Mouse (Mus musculus) right cerebral cortex, postnatal 25 days (tissue): ENCODE measurements around the gene Tprg.

Source experiments
- DNase-seq: peaks from one replicate; pipeline ENCODE4 v3.0.0; 2022

Gene Tprg

GRCm38 (mm10) chr16:25286517-25286916 lies at the start of gene Tprg:
Gene Tprg, plus strand, starts transcription at chr16:25286817.
- no peak for DNase-seq

GRCm38 (mm10) chr16:25238274-25239050 lies 48.2 kb upstream of the Tprg start:
- DNase-seq, result no peak

- DNase-seq, result no peak
Observed at GRCm38 (mm10) chr16:25248889-25249288, 37.7 kb upstream of the Tprg start.

DNA sequence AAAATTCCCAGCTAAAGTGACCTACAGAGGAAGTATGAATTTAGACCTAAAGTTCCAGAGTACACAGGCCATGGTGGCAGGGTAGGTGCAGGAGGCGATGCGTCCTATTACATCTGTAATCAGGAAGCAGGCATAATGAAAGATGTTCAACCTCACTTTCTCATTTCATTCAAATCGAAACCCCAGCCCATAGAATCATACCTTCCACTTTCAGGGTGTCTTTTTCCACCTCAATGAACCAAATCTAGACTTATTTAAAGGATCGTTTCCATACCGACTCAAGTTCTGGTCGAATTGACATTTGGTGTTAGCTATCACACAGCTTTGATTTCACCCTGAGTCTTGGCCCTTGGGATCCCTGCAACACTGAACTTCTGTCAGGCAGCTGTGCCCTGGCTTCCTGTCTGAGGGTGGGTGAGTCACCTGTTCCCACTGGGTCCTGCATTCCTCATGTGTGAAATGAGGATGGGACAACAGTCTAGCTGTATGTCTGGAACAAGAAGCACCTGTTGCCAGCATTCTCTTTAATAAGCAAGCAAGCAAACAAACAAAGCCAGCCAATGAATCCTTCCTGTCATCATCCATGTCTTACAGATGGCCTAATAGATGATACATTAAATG lies 36.4 kb upstream of the Tprg start:
- DNase-seq, result no peak

DNA sequence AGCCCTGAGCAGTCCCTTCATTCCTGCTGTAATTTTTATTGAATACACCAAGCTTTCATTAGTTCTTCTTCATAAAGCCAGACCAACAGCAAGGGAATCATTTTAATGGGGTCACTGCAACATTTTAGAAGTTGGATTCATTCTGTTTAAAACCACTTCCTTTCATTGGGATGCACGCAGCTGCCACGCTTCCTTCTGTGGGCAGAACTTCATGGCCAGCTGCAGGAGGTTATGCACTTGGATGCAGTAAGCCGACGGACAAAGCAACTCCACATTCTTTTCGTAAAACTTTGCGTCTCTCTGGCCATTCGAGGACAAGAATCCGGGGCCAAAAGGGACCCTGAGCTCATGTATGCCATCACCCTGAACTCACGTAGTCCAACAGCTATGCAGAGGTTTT lies 35.5 kb upstream of the Tprg start:
- no peak for DNase-seq

- DNase-seq, result no peak
Observed at GRCm38 (mm10) chr16:25254646-25255045, 32.0 kb upstream of the Tprg start.

DNA sequence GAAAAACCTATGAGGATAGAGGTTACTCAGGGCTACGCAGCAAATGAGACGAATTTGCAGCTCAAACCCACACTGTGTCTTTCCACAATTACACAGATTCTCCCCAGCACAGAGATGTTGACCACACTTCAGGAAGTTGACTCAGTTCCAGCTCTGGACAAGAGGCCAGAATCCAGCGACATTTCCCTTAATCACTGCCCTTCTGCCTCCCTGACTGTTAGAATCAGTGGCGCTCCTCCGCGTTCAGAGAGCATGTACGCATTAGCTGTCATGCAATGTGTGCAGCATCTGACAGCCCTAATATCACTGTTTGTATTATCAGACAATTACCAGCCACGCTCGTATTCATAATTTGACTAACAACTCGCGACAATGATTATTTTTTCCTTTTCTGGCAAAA lies 31.4 kb upstream of the Tprg start:
- no peak for DNase-seq

GRCm38 (mm10) chr16:25255603-25256260 lies 30.9 kb upstream of the Tprg start:
- peak; percentile 60 for DNase-seq

DNA sequence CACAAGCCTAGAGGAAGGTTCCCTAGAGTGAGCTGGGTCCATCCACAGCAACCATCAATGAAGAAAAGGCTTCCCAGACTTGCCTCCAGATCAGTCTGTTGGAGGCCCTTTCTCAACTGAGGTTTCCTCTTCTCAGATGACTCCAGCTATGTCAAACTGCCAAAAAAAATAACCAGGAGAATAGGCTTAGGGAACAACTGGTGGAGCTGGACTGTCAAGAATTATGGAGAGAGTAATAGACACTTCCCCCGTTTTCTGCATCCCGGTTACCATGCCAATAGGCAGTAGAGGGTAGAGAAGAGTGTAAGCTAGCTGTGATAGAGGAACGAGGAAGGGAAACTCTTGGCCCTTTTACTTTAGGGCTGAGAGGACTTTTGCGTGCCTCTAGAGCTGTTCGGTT lies 24.3 kb upstream of the Tprg start:
- no peak for DNase-seq

DNA sequence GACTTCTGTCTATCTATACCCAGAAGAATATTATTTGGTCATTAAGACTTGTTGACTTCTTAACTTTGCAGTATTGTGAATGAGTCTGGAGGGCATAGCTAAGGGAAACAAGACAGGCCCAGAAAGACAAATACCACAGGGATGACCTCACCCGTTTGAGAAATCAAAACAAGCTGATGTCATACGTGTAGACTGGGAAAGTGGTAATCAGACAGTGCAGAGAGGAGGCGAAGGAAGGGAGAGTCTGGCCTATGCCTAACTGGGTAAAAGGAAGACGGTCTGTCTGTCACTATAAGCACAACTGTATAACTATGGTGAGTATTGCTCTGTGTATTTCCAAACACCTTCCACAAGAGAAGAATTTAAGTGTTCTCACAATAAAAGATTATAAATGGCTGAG lies 23.7 kb upstream of the Tprg start:
- no peak for DNase-seq

DNA sequence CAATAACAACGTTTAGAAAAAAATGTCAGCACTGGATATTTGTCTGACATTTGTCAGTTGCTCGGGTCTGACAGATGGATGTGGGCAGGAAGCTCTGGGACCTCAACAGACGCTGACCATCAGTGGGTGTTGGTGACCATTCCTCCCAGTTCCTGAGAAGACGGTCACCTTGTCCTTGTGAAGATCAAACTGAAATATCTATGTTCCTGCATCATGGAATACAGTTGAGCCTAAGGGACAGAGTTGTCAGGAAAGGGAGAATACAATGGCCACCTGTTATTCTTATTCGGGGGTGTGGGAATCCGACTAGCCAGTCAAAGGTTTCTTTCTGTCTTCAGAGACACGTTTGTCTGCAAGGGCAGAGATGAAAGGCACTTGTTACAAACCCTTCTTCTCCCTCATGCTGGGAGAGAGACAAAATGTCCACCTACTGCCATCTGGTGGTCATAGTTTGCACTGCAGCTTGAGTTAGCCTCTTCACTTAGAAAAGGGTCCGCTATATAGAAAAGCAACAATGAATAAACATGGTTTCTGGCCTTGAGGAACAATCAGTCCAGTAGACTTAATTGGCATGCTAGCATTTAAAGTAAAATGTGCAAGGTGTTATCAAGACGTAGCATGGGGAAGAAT lies 23.0 kb upstream of the Tprg start:
- peak; percentile 77 for DNase-seq

DNA sequence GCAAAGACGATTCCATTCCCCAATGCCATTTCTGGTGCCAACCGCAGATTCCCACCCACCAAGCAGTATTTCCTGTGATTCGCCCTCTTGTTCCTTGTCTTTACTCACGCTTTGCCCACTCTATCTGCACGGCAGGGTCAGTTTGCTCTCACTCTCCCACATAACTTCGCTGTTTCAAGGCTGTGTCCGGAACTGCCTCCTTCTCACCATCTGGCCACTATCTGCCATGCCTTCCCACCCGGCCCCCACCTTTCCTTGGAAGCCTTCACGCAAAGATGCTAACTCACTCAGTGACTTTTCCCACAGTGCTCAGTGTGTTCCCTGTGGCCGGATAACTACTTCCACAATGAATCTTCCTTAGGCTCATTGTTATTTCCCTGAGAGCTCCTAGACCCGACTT lies 21.4 kb upstream of the Tprg start:
- peak; percentile 43 for DNase-seq

- no peak for DNase-seq
Observed at GRCm38 (mm10) chr16:25268276-25268675, 18.3 kb upstream of the Tprg start.

GRCm38 (mm10) chr16:25282563-25282962 lies 4.1 kb upstream of the Tprg start:
- DNase-seq, result no peak

DNA sequence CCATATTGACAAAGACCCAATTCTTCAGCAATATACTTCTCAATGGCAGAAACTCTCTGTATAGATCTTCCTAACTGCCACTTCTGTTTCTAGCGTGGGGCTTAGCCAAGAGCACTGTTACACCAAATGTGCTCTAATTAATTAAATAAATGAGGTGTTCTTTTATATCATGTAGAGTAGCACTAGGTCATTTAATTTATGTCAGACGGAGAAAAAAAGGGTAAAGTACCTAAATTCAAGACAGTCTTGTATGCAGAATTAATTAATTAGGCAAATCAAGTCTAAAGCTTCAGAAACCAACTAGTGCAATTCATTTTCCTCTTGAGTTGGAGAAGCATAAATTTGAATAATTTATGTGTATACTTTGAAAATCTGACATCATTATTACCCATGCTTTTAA lies 7.1 kb downstream of the Tprg start:
- no peak for DNase-seq

GRCm38 (mm10) chr16:25295546-25295945 lies 8.9 kb downstream of the Tprg start:
- DNase-seq, result no peak

DNA sequence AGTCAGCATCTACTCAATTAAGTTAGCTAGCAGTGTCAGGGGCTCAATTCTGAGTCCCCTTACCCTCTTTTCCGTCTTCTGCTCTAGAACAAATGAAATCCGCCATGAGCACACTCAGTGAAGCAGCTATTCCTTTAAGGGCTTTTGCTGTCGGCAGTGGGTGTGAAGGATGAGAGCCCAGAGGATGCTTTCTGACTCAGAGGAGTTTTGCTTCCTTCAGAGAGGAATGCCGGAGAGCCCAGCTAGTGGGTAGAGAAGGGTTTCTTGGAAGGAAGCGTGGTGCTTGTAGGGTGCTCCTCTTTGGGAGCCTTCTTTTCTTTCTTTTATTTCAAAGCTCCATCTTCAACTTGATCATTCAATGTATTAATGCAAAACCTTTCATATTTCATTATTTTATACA lies 10.1 kb downstream of the Tprg start:
- no peak for DNase-seq

GRCm38 (mm10) chr16:25298204-25298603 lies 11.6 kb downstream of the Tprg start:
- DNase-seq, result no peak

- DNase-seq, result no peak
Observed at GRCm38 (mm10) chr16:25302616-25303015, 16.0 kb downstream of the Tprg start.

DNA sequence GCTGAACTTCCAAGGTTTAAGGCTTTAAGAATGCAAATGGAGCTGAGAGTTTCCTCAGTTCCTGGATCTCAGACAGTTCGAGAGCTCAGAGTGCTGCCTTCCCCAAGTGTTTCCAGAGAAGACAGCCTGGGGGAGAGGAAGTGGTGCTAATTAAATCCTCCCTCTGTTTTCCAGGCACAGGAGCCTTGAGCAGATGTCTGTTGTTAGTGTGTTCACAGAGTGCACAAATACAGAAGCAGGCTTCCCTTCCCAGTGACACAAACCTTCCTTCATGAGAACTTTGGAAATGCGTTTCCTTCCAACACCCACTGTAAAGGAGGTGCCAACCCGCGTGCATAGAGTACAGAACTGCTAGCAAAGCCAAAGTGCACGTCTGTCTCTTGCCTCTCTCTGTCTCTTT lies 27.4 kb downstream of the Tprg start:
- DNase-seq, result peak; percentile 64

DNA sequence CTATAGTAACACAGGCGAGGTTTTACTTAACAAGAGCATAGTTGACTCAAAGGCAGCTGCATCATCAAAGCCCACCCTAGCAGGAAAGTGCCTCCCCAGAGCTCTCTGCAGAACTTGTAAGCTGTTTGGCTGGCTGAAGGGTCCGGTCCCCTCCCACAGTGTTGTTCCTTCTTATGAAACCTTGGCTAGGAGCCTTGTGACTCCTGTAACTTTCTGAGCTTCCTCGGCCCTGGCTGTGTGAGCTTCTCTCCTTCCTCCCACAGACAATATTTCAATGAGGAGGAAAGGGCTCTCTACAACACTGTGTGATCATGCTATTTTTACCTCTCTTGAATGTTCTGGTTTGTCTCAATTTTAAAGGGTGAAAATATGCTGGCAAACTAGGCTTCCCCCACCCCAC lies 28.5 kb downstream of the Tprg start:
- no peak for DNase-seq

GRCm38 (mm10) chr16:25325631-25326238 lies 39.1 kb downstream of the Tprg start:
- no peak for DNase-seq
